Mouse (Mus musculus): ENCODE results near the gene Fbxo42. TPM values are rescaled to one million over a fixed set of nuclear protein-coding genes. Genes with fewer than 3 reads are reported as not detected.

Gene Fbxo42
- polyA plus RNA-seq, 1 experiment from 2014 or later: 23.3 TPM

DNA sequence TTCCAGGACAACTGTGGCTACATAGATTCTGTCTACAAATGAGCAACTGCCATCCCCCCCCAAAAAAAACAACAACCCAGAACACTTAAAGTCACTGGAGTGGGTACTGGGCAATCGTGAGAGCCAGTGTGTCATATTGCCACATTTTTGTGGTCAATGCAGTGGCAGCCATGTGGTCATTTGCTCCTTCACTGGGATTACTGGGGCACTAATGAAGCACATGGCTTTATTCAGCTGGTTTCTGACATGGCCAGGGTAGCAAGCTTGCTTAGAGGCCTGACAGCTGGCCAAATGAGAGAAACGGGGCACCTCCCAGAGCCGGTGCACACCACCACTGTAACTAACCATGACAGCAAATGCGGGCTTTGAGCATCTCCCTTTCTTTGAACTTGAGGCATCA lies 30.8 kb downstream of the Fbxo42 start:
- peak overlapping the region; percentile 45; the same call in 1 of the 2 replicates for H3K27ac ChIP-seq (replicated peaks)
- H3K27me3 ChIP-seq (replicated peaks): no peaks in the 10 kb centered on the region
- peaks cover 14% of the 10 kb centered on the region for H3K4me1 ChIP-seq
- no peak for ATAC-seq (ENCODE audit: low FRiP score)
- 41% methylated on average over 4 of the region's 4 CpGs for WGBS
- H3K9me3 ChIP-seq (replicated peaks): no peaks in the 10 kb centered on the region
- H3K4me2 ChIP-seq: no peak overlapping the region
- peaks cover 59% of the 10 kb centered on the region for H3K36me3 ChIP-seq
- no peak overlapping the region for H3K4me3 ChIP-seq (replicated peaks)
- no peak overlapping the region for H3K9ac ChIP-seq (replicated peaks)

- H3K27me3 ChIP-seq (replicated peaks): no peaks in the 10 kb centered on the region
- WGBS: 89% methylated on average over 8 of the region's 8 CpGs
- no peak overlapping the region for H3K4me2 ChIP-seq
- no peak for ATAC-seq (ENCODE audit: low FRiP score)
- H3K4me1 ChIP-seq: peaks cover 15% of the 10 kb centered on the region
- no peaks in the 10 kb centered on the region for H3K9me3 ChIP-seq (replicated peaks)
- peaks cover 56% of the 10 kb centered on the region for H3K36me3 ChIP-seq
- H3K27ac ChIP-seq (replicated peaks): no peak overlapping the region
- no peak overlapping the region for H3K9ac ChIP-seq (replicated peaks)
- H3K4me3 ChIP-seq (replicated peaks): no peak overlapping the region
Measured at GRCm38 (mm10) chr4:141180831-141181230, 33.1 kb downstream of the Fbxo42 start.

- Histone ChIP-seq H3K4me3 (replicated peaks) (no peak overlapping the region), H3K36me3 (peaks cover 46% of the 10 kb centered on the region), H3K27me3 (replicated peaks) (no peaks in the 10 kb centered on the region), H3K27ac (replicated peaks) (no peak overlapping the region), H3K9me3 (replicated peaks) (no peaks in the 10 kb centered on the region), H3K9ac (replicated peaks) (no peak overlapping the region), H3K4me1 (peaks cover 26% of the 10 kb centered on the region), H3K4me2 (no peak overlapping the region)
- 96% methylated on average over 6 of the region's 6 CpGs for WGBS
- ATAC-seq (ENCODE audit: low FRiP score): no peak
Measured at GRCm38 (mm10) chr4:141181981-141182380, 34.3 kb downstream of the Fbxo42 start.

- Histone ChIP-seq H3K27ac (replicated peaks) (no peak overlapping the region), H3K4me2 (no peak overlapping the region), H3K4me1 (peaks cover 21% of the 10 kb centered on the region), H3K36me3 (peaks cover 38% of the 10 kb centered on the region), H3K9me3 (replicated peaks) (no peaks in the 10 kb centered on the region), H3K4me3 (replicated peaks) (no peak overlapping the region), H3K27me3 (replicated peaks) (no peaks in the 10 kb centered on the region), H3K9ac (replicated peaks) (no peak overlapping the region)
- ATAC-seq (ENCODE audit: low FRiP score): no peak
- WGBS: 98% methylated on average over 2 of the region's 2 CpGs
Measured at GRCm38 (mm10) chr4:141183932-141184331, 36.2 kb downstream of the Fbxo42 start.

GRCm38 (mm10) chr4:141184426-141184825 lies 36.7 kb downstream of the Fbxo42 start:
- Histone ChIP-seq H3K9ac (replicated peaks) (no peak overlapping the region), H3K27me3 (replicated peaks) (no peaks in the 10 kb centered on the region), H3K9me3 (replicated peaks) (no peaks in the 10 kb centered on the region), H3K4me1 (peaks cover 17% of the 10 kb centered on the region), H3K4me2 (no peak overlapping the region), H3K36me3 (peaks cover 40% of the 10 kb centered on the region), H3K27ac (replicated peaks) (no peak overlapping the region), H3K4me3 (replicated peaks) (no peak overlapping the region)
- ATAC-seq (ENCODE audit: low FRiP score): no peak
- WGBS: 92% methylated on average over 4 of the region's 4 CpGs

DNA sequence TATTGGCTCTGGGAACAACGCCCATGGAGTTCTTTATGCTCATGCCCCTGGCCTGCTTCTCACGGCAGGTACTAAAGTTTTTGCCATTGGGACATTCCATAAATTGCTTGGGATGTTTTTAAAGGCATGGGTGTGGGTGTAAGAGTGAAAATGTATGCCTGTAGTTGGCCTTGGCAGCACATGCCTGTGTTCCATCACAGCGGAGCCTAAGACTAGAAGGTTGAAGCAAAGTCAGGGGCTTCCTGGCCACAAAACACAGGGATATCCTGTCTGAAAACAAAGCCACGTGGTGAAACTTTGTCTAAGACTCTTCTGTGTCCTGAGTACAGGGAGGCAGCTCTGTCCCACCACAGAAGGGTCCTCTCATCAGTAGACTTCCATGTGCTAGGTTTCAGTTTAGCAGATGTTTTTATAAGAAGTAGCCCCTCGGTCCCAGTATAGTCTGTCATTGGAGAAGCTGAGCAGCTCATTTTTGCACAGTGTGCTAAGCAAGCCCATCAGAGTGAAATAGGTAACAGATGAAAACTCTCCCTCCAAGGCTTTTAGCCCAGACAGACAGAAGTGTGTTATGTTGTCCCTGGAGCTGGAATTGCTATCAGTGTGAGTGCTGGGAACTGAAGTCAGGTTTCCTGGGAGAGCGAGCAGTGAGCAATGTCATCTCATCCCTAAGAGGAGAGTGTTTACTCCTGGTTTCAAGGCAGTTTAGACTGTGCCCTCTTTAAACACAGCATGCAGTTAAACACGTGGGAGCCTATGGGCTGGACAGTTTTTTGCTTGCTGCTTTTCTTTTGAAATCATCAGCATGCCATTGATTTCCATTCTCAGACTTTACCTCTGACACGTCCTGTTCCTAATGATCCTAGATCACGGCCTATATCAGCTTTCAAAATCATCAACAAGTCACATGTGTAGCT lies 39.5 kb downstream of the Fbxo42 start:
- Histone ChIP-seq H3K36me3 (peaks cover 35% of the 10 kb centered on the region), H3K4me2 (no peak overlapping the region), H3K9me3 (replicated peaks) (no peaks in the 10 kb centered on the region), H3K4me3 (replicated peaks) (no peak overlapping the region), H3K9ac (replicated peaks) (no peak overlapping the region), H3K27ac (replicated peaks) (no peak overlapping the region; the same call in 1 of the 2 replicates), H3K4me1 (peaks cover 15% of the 10 kb centered on the region), H3K27me3 (replicated peaks) (no peaks in the 10 kb centered on the region)
- WGBS: 77% methylated on average over 9 of the region's 9 CpGs
- no peak for ATAC-seq (ENCODE audit: low FRiP score)

DNA sequence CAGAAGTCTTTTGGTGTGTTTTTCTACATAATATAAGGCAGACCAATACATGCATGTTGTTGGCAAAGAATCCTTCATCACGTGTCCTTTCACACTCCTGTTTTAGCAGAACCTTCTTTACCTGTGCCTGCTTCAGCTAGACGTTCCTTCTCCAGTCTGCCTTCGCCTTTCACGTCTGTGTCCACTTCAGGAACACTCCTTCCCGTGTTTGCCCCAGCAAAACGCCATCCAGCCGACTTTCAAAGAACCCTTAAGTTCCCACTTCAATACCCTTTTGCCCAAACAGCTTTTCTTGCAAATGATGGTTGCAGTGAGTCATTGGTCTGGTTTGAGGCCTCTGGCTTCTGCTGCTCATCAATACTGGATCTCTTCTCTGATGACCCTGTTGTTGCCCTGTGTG lies 43.6 kb downstream of the Fbxo42 start:
- no peak overlapping the region for H3K27ac ChIP-seq (replicated peaks)

DNA sequence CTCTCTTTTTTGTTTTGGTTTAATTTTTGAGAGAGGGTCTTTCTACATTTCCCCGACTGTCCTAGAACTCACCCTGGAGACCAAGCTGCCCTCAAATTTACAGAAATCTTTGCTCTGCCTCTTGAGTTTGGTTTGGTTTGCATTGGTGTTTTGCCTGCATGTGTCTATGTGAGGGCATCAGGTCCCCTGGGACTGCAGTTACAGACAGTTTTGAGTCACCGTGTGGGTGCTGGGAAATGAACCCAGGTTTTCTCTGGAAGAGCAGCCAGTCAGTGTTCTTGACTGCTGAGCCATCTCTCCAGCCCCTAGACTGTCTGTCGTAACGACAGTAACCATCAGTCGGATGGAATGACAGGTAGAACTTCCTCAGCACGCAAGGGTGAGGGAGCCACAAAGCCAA lies 46.8 kb downstream of the Fbxo42 start:
- Histone ChIP-seq H3K4me3 (replicated peaks) (no peak overlapping the region), H3K9ac (replicated peaks) (no peak overlapping the region), H3K9me3 (replicated peaks) (no peaks in the 10 kb centered on the region), H3K4me2 (no peak overlapping the region), H3K27me3 (replicated peaks) (no peaks in the 10 kb centered on the region), H3K4me1 (no peaks in the 10 kb centered on the region), H3K27ac (replicated peaks) (no peak overlapping the region), H3K36me3 (peaks cover 60% of the 10 kb centered on the region)
- ATAC-seq (ENCODE audit: low FRiP score): no peak
- whole genome bisulfite sequencing: 96% methylated on average over 6 of the region's 6 CpGs

More for the DNA sequence above, 43.6 kb downstream of the Fbxo42 start:
- Histone ChIP-seq H3K9me3 (replicated peaks) (no peaks in the 10 kb centered on the region), H3K27me3 (replicated peaks) (no peaks in the 10 kb centered on the region), H3K9ac (replicated peaks) (no peak overlapping the region), H3K36me3 (peaks cover 40% of the 10 kb centered on the region), H3K4me3 (replicated peaks) (no peak overlapping the region), H3K4me1 (peaks cover 9% of the 10 kb centered on the region; the same call in 1 of the 2 replicates), H3K4me2 (no peak overlapping the region)
- 95% methylated on average over 7 of the region's 7 CpGs for WGBS
- no peak for ATAC-seq (ENCODE audit: low FRiP score)

- no peaks in the 10 kb centered on the region for H3K4me1 ChIP-seq
- peaks cover 73% of the 10 kb centered on the region for H3K36me3 ChIP-seq
- H3K27me3 ChIP-seq (replicated peaks): no peaks in the 10 kb centered on the region
- H3K9me3 ChIP-seq (replicated peaks): no peaks in the 10 kb centered on the region
- H3K4me3 ChIP-seq (replicated peaks): no peak overlapping the region
- H3K4me2 ChIP-seq: no peak overlapping the region
- ATAC-seq (ENCODE audit: low FRiP score): no peak
- no peak overlapping the region for H3K9ac ChIP-seq (replicated peaks)
- H3K27ac ChIP-seq (replicated peaks): no peak overlapping the region
- 96% methylated on average over 13 of the region's 13 CpGs for WGBS
Measured at GRCm38 (mm10) chr4:141196981-141197685, 49.4 kb downstream of the Fbxo42 start.

DNA sequence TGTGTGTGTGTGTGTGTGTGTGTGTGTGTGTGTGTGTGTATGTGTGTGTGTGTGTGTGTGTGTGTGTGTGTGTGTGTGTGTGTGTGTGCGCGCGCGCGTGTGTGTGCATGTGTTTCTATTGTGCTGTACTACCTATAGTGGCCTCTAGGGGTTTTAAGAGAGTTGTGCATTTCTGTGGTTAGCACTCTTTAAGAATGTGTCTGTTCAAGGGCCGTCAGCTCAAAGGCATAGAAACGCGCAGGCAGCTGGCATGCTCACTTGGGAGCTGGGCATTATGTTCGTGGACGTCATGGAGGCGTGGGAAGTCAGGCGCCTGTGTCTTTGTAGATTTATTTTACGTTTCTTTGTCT lies 49.9 kb downstream of the Fbxo42 start:
- H3K27me3 ChIP-seq (replicated peaks): no peaks in the 10 kb centered on the region
- ATAC-seq (ENCODE audit: low FRiP score): no peak
- H3K36me3 ChIP-seq: peaks cover 77% of the 10 kb centered on the region
- no peak overlapping the region for H3K4me2 ChIP-seq
- no peak overlapping the region for H3K27ac ChIP-seq (replicated peaks)
- H3K9ac ChIP-seq (replicated peaks): no peak overlapping the region
- H3K4me3 ChIP-seq (replicated peaks): no peak overlapping the region
- H3K4me1 ChIP-seq: no peaks in the 10 kb centered on the region
- WGBS: 90% methylated on average over 13 of the region's 13 CpGs
- H3K9me3 ChIP-seq (replicated peaks): no peaks in the 10 kb centered on the region

DNA sequence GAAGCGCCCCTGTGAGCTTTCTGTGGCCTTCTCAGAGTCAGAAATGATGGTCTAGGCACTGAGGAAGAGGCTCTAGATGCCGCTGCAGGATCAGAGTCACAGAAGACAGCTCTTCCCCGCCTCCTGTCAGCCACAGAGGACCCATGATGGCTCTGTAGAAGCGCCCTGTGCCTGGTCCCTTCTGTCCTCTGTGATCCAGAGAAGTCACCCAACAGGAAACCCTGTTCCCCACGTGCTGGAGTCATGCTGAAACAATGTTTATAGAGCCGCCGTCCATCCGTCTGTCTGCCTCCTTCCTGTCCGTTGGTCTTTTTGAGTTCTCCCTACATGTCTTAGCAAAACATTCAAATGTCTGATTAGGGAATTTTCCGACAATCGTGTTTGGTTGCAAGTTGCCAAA lies 53.2 kb downstream of the Fbxo42 start:
- WGBS: 85% methylated on average over 11 of the region's 11 CpGs
- Histone ChIP-seq H3K27me3 (replicated peaks) (no peaks in the 10 kb centered on the region), H3K9ac (replicated peaks) (no peak overlapping the region), H3K27ac (replicated peaks) (no peak overlapping the region), H3K4me2 (no peak overlapping the region), H3K36me3 (peaks cover 77% of the 10 kb centered on the region), H3K4me1 (peaks cover 4% of the 10 kb centered on the region; the same call in 1 of the 2 replicates), H3K4me3 (replicated peaks) (no peak overlapping the region), H3K9me3 (replicated peaks) (no peaks in the 10 kb centered on the region)
- ATAC-seq (ENCODE audit: low FRiP score): no peak

- H3K27me3 ChIP-seq (replicated peaks): no peaks in the 10 kb centered on the region
- H3K27ac ChIP-seq (replicated peaks): no peak overlapping the region
- H3K36me3 ChIP-seq: peaks cover 67% of the 10 kb centered on the region
- H3K4me2 ChIP-seq: no peak overlapping the region
- H3K9me3 ChIP-seq (replicated peaks): no peaks in the 10 kb centered on the region
- H3K9ac ChIP-seq (replicated peaks): no peak overlapping the region
- WGBS: 93% methylated on average over 6 of the region's 6 CpGs
- ATAC-seq (ENCODE audit: low FRiP score): no peak
- peaks cover 4% of the 10 kb centered on the region; the same call in 1 of the 2 replicates for H3K4me1 ChIP-seq
- H3K4me3 ChIP-seq (replicated peaks): no peak overlapping the region
Measured at GRCm38 (mm10) chr4:141202192-141202591, 54.5 kb downstream of the Fbxo42 start.

Data from neural tube, embryonic 15.5 days (tissue).